Mouse (Mus musculus) brain, embryonic 18.5 days (tissue): ENCODE measurements at regions not wholly inside any gene's neighbourhood (a gene's known extent, or its start where the extent isn't known, plus 50 kb on each side); places are given as distances from the start of the nearest gene placed in this dataset.

ENCODE experiments used
- DNase-seq: peaks from one replicate; pipeline ENCODE4 v3.0.0-alpha.2; 2012; ENCODE audit warnings: low read depth, low spot score

- DNase-seq, result no peak
Measured at GRCm38 (mm10) chr16:92935848-92936535, 110.0 kb upstream of the Runx1 start.

GRCm38 (mm10) chr16:92930103-92930502, 104.2 kb upstream of the Runx1 start:
- DNase-seq, result no peak

GRCm38 (mm10) chr16:92928201-92928600, 102.3 kb upstream of the Runx1 start:
- DNase-seq, result no peak

- DNase-seq, result no peak
Measured at GRCm38 (mm10) chr16:92927662-92928061, 101.7 kb upstream of the Runx1 start.

GRCm38 (mm10) chr16:92926853-92927252, 100.9 kb upstream of the Runx1 start:
- DNase-seq, result no peak

- DNase-seq, result no peak
Measured at GRCm38 (mm10) chr16:92920947-92921346, 95.0 kb upstream of the Runx1 start.

- no peak for DNase-seq
Measured at GRCm38 (mm10) chr16:92917356-92917755, 91.4 kb upstream of the Runx1 start.

GRCm38 (mm10) chr16:92915651-92916050, 89.7 kb upstream of the Runx1 start:
- DNase-seq, result no peak

- DNase-seq, result no peak
Measured at GRCm38 (mm10) chr16:92906873-92907272, 80.9 kb upstream of the Runx1 start.

GRCm38 (mm10) chr16:92905626-92906025, 79.7 kb upstream of the Runx1 start:
- DNase-seq, result no peak

- no peak for DNase-seq
Measured at GRCm38 (mm10) chr16:92903892-92904473, 78.0 kb upstream of the Runx1 start.

- DNase-seq, result no peak
Measured at GRCm38 (mm10) chr16:92903486-92903885, 77.5 kb upstream of the Runx1 start.

- no peak for DNase-seq
Measured at GRCm38 (mm10) chr16:92899704-92900103, 73.8 kb upstream of the Runx1 start.

GRCm38 (mm10) chr16:92891741-92892140, 65.8 kb upstream of the Runx1 start:
- no peak for DNase-seq

GRCm38 (mm10) chr16:92890713-92891112, 64.8 kb upstream of the Runx1 start:
- no peak for DNase-seq

- no peak for DNase-seq
Measured at GRCm38 (mm10) chr16:92889537-92889936, 63.6 kb upstream of the Runx1 start.

- DNase-seq, result no peak
Measured at GRCm38 (mm10) chr16:92886226-92886625, 60.3 kb upstream of the Runx1 start.

GRCm38 (mm10) chr16:92883821-92884272, 57.9 kb upstream of the Runx1 start:
- DNase-seq, result no peak

- no peak for DNase-seq
Measured at GRCm38 (mm10) chr16:92880356-92881043, 54.6 kb upstream of the Runx1 start.

GRCm38 (mm10) chr16:92878081-92878480, 52.1 kb upstream of the Runx1 start:
- DNase-seq, result no peak
